ENCODE assay signal across 9 mouse cellular contexts in genomic region chr8:11411504-11412124, GRCm38 (mm10).
DNase-seq lines count a peak whose midpoint lies in the region; ATAC-seq and TF ChIP-seq lines count a peak whose summit lies in the region.
"Had no signal": no experiment of that assay in that cellular context is flagged by ENCODE, and none has a peak within 500 bp of the region (broad histone marks: within the 10 kb centered on the region; RNA-seq: fewer than 3 reads in every experiment).

No protein-coding gene starts in this region.

- H3K9me3 ChIP-seq in lung, embryonic 15.5 days: no peaks in the 10 kb centered on the region
- H3K9me3 ChIP-seq in embryonic facial prominence, embryonic 15.5 days (replicated peaks): no peaks in the 10 kb centered on the region
- no peaks in the 10 kb centered on the region for H3K9me3 ChIP-seq in limb, embryonic 13.5 days
- H3K9me3 ChIP-seq in stomach, embryonic 16.5 days (replicated peaks; ENCODE audit: control insufficient read depth, low read length): no peaks in the 10 kb centered on the region
- H3K9me3 ChIP-seq in forebrain, embryonic 16.5 days (ENCODE audit: control insufficient read depth, low read length): no peaks in the 10 kb centered on the region
- H3K9me3 ChIP-seq: neural tube, embryonic 12.5 days had no signal

- no peak for TF ChIP-seq CTCF in lung, adult 2 months (IDR thresholded peaks at IDR 0.05; ENCODE audit: insufficient read depth, low read length)

- H3K9ac ChIP-seq in lung, embryonic 15.5 days: no peak overlapping the region
- no peak overlapping the region for H3K9ac ChIP-seq in embryonic facial prominence, embryonic 15.5 days
- 0 out of 2 replicates have a peak overlapping the region, but pooled peaks have one; percentile 19 for H3K9ac ChIP-seq in limb, embryonic 13.5 days
- H3K9ac ChIP-seq in stomach, embryonic 16.5 days (ENCODE audit: low read length): peak overlapping the region; percentile 34; the same call in 1 of the 2 replicates
- no peak overlapping the region for H3K9ac ChIP-seq in forebrain, embryonic 16.5 days (replicated peaks; ENCODE audit: low read depth, low read length)
- H3K9ac ChIP-seq: neural tube, embryonic 12.5 days had no signal

- no peak for DNase-seq in lung, adult 2 months
- DNase-seq in thymus, postnatal 25 days: no peak

- no peaks in the 10 kb centered on the region for H3K27me3 ChIP-seq in lung, embryonic 15.5 days
- no peaks in the 10 kb centered on the region for H3K27me3 ChIP-seq in embryonic facial prominence, embryonic 15.5 days
- H3K27me3 ChIP-seq in limb, embryonic 13.5 days: no peaks in the 10 kb centered on the region
- no peaks in the 10 kb centered on the region for H3K27me3 ChIP-seq in stomach, embryonic 16.5 days (ENCODE audit: control insufficient read depth, insufficient read depth, low read length)
- H3K27me3 ChIP-seq in forebrain, embryonic 16.5 days (replicated peaks; ENCODE audit: control insufficient read depth, insufficient read depth, low read length): no peaks in the 10 kb centered on the region
- H3K27me3 ChIP-seq: neural tube, embryonic 12.5 days had no signal

- 45% methylated on average over 12 of the region's 12 CpGs for WGBS in lung, embryonic 15.5 days
- WGBS in lung, adult 2 months: 45% methylated on average over 12 of the region's 12 CpGs
- 34% methylated on average over 12 of the region's 12 CpGs for WGBS in embryonic facial prominence, embryonic 15.5 days
- WGBS in limb, embryonic 13.5 days: 43% methylated on average over 12 of the region's 12 CpGs
- WGBS in stomach, embryonic 16.5 days: 49% methylated on average over 12 of the region's 12 CpGs
- 72% methylated on average over 12 of the region's 12 CpGs for WGBS in forebrain, embryonic 16.5 days

- H3K36me3 ChIP-seq in lung, embryonic 15.5 days: peaks cover 49% of the 10 kb centered on the region
- H3K36me3 ChIP-seq in embryonic facial prominence, embryonic 15.5 days: peaks cover 30% of the 10 kb centered on the region
- H3K36me3 ChIP-seq in limb, embryonic 13.5 days: peaks cover 57% of the 10 kb centered on the region
- no peaks in the 10 kb centered on the region for H3K36me3 ChIP-seq in stomach, embryonic 16.5 days (ENCODE audit: control insufficient read depth, insufficient read depth, low read length)
- no peaks in the 10 kb centered on the region for H3K36me3 ChIP-seq in forebrain, embryonic 16.5 days (ENCODE audit: control insufficient read depth, insufficient read depth)
- H3K36me3 ChIP-seq: neural tube, embryonic 12.5 days had no signal

- H3K4me2 ChIP-seq in lung, embryonic 15.5 days: no peak overlapping the region
- no peak overlapping the region for H3K4me2 ChIP-seq in embryonic facial prominence, embryonic 15.5 days (replicated peaks)
- no peak overlapping the region for H3K4me2 ChIP-seq in limb, embryonic 13.5 days (replicated peaks)
- no peak overlapping the region for H3K4me2 ChIP-seq in stomach, embryonic 16.5 days (ENCODE audit: low read depth, low read length)
- no peak overlapping the region for H3K4me2 ChIP-seq in forebrain, embryonic 16.5 days (ENCODE audit: low read length)
- H3K4me2 ChIP-seq: neural tube, embryonic 12.5 days had no signal

- peak; percentile 55; the same call in 1 of the 2 replicates for ATAC-seq in lung, embryonic 15.5 days (ENCODE audit: borderline replicate concordance, extremely low read depth, low FRiP score, low TSS enrichment)
- peak; percentile 43; the same call in 1 of the 2 replicates for ATAC-seq in embryonic facial prominence, embryonic 15.5 days (ENCODE audit: insufficient number of reproducible peaks, low FRiP score, low TSS enrichment, low read depth)
- peak; percentile 76 for ATAC-seq in limb, embryonic 13.5 days (ENCODE audit: low FRiP score, low read depth)
- ATAC-seq in stomach, embryonic 16.5 days (ENCODE audit: insufficient read depth, low FRiP score): peak; percentile 70
- no peak for ATAC-seq in forebrain, embryonic 16.5 days
- ATAC-seq in CD4-positive, CD25-positive, alpha-beta regulatory T cell, adult 4 months: no peak

- peak overlapping the region; percentile 79 for H3K27ac ChIP-seq in lung, embryonic 15.5 days
- peak overlapping the region; percentile 29 for H3K27ac ChIP-seq in embryonic facial prominence, embryonic 15.5 days (replicated peaks)
- H3K27ac ChIP-seq in limb, embryonic 13.5 days: peak overlapping the region; percentile 28; the same call in 1 of the 2 replicates
- peak overlapping the region; percentile 92 for H3K27ac ChIP-seq in stomach, embryonic 16.5 days (ENCODE audit: low read length)
- H3K27ac ChIP-seq in forebrain, embryonic 16.5 days (ENCODE audit: low read length): no peak overlapping the region
- H3K27ac ChIP-seq: neural tube, embryonic 12.5 days had no signal

- H3K4me3 ChIP-seq in lung, embryonic 15.5 days: no peak overlapping the region
- H3K4me3 ChIP-seq in lung, adult 2 months (replicated peaks; ENCODE audit: extremely low read depth, low read depth, low read length): no peak overlapping the region
- no peak overlapping the region for H3K4me3 ChIP-seq in embryonic facial prominence, embryonic 15.5 days (replicated peaks)
- no peak overlapping the region for H3K4me3 ChIP-seq in limb, embryonic 13.5 days
- H3K4me3 ChIP-seq in stomach, embryonic 16.5 days (replicated peaks; ENCODE audit: low read length): no peak overlapping the region
- H3K4me3 ChIP-seq in forebrain, embryonic 16.5 days (replicated peaks; ENCODE audit: low read length): no peak overlapping the region
- H3K4me3 ChIP-seq: neural tube, embryonic 12.5 days had no signal

- H3K4me1 ChIP-seq in lung, embryonic 15.5 days: peaks cover 24% of the 10 kb centered on the region
- peaks cover 4% of the 10 kb centered on the region; the same call in 1 of the 2 replicates for H3K4me1 ChIP-seq in lung, adult 2 months (ENCODE audit: control insufficient read depth, insufficient read depth, low read length)
- peaks cover 37% of the 10 kb centered on the region for H3K4me1 ChIP-seq in embryonic facial prominence, embryonic 15.5 days
- H3K4me1 ChIP-seq in limb, embryonic 13.5 days: peaks cover 23% of the 10 kb centered on the region
- H3K4me1 ChIP-seq in stomach, embryonic 16.5 days (ENCODE audit: control insufficient read depth, insufficient read depth, low read length): peaks cover 24% of the 10 kb centered on the region
- peaks cover 13% of the 10 kb centered on the region for H3K4me1 ChIP-seq in forebrain, embryonic 16.5 days (replicated peaks; ENCODE audit: control insufficient read depth, insufficient read depth, low read length)

- no peak for TF ChIP-seq POLR2A in lung, adult 2 months (IDR thresholded peaks at IDR 0.05; ENCODE audit: borderline replicate concordance, extremely low read depth, low read depth, low read length)

Comparison
In these comparisons a context has a peak if more than half of its experiments do, and no peak if none do; other contexts are left out.
1. ATAC-seq: peak in lung, embryonic 15.5 days (single experiment), embryonic facial prominence, embryonic 15.5 days (single experiment), limb, embryonic 13.5 days (single experiment) and stomach, embryonic 16.5 days (single experiment); none in forebrain, embryonic 16.5 days (single experiment) and CD4-positive, CD25-positive, alpha-beta regulatory T cell, adult 4 months (single experiment).
2. H3K9ac ChIP-seq: peak in limb, embryonic 13.5 days (single experiment) and stomach, embryonic 16.5 days (single experiment); none in lung, embryonic 15.5 days (single experiment), embryonic facial prominence, embryonic 15.5 days (single experiment) and forebrain, embryonic 16.5 days (single experiment).